Mouse (Mus musculus) intestine, embryonic 16.5 days (tissue): ENCODE measurements at regions not wholly inside any gene's neighbourhood (a gene's known extent, or its start where the extent isn't known, plus 50 kb on each side); places are given as distances from the start of the nearest gene placed in this dataset.

ENCODE experiments used
- ATAC-seq: fragments of 200-750 bp; cut with Nextera tagmentation; 2 replicates; pipeline ENCODE4 v1.8.0; 2017; ENCODE audit warnings: moderate TSS enrichment, moderate library complexity
- H3K27ac ChIP-seq: fragments of 300-500 bp; sonication (generic); 2 replicates; pipeline ENCODE4 v1.5.1; 2014; ENCODE audit warnings: mild to moderate bottlenecking, low read length
- H3K27me3 ChIP-seq: fragments of 300-500 bp; sonication (generic); replicated peaks from 2 replicates; pipeline ENCODE4 v1.6.1; 2014; ENCODE audit warnings: low read length, control low read depth, mixed read lengths; ENCODE audit not compliant: control insufficient read depth, insufficient read depth
- H3K36me3 ChIP-seq: fragments of 300-500 bp; sonication (generic); 2 replicates; pipeline ENCODE4 v1.6.1; 2014; ENCODE audit warnings: low read length, control low read depth; ENCODE audit not compliant: control insufficient read depth, insufficient read depth
- H3K4me1 ChIP-seq: fragments of 300-500 bp; sonication (generic); 2 replicates; pipeline ENCODE4 v1.6.1; 2014; ENCODE audit warnings: low read length, control low read depth, mixed read lengths; ENCODE audit not compliant: control insufficient read depth, insufficient read depth
- H3K4me2 ChIP-seq: fragments of 300-500 bp; sonication (generic); 2 replicates; pipeline ENCODE4 v1.6.1; 2014; ENCODE audit warnings: low read depth, low read length, control low read depth
- H3K4me3 ChIP-seq: fragments of 300-500 bp; sonication (generic); 2 replicates; pipeline ENCODE4 v1.5.1; 2014; ENCODE audit warnings: mild to moderate bottlenecking, low read length
- H3K9ac ChIP-seq: fragments of 300-500 bp; sonication (generic); 2 replicates; pipeline ENCODE4 v1.6.1; 2014; ENCODE audit warnings: low read depth, low read length
- H3K9me3 ChIP-seq: fragments of 300-500 bp; sonication (generic); 2 replicates; pipeline ENCODE4 v1.6.1; 2016; ENCODE audit warnings: low read length, control low read depth; ENCODE audit not compliant: control insufficient read depth
- WGBS: fragments of 180-500 bp; shearing (Covaris S2); extraction: QIAGEN DNeasy Blood & Tissue Kit; methylation state at CpG from one replicate; pipeline ENCODE4 v1.1.7; 2014; 5-methylcytosine and 5-hydroxymethylcytosine counted together

GRCm38 (mm10) chr11:45058658-45059057 is 441.5 kb downstream of the Ebf1 start:
- Histone ChIP-seq H3K9ac (no peak overlapping the region), H3K4me1 (no peaks in the 10 kb centered on the region), H3K9me3 (no peaks in the 10 kb centered on the region), H3K4me3 (no peak overlapping the region), H3K27ac (no peak overlapping the region), H3K4me2 (no peak overlapping the region), H3K27me3 (no peaks in the 10 kb centered on the region), H3K36me3 (no peaks in the 10 kb centered on the region)
- ATAC-seq = no peak
- WGBS = 56% methylated on average over 1 of the region's 1 CpGs

- H3K4me1 ChIP-seq = no peaks in the 10 kb centered on the region
- H3K4me2 ChIP-seq = no peak overlapping the region
- 81% methylated on average over 3 of the region's 3 CpGs for WGBS
- no peak overlapping the region for H3K27ac ChIP-seq
- H3K4me3 ChIP-seq = no peak overlapping the region
- no peaks in the 10 kb centered on the region for H3K36me3 ChIP-seq
- no peak for ATAC-seq
- no peaks in the 10 kb centered on the region for H3K27me3 ChIP-seq
- no peak overlapping the region for H3K9ac ChIP-seq
- H3K9me3 ChIP-seq = no peaks in the 10 kb centered on the region
Observed at GRCm38 (mm10) chr11:45066592-45066991, 449.5 kb downstream of the Ebf1 start.

- H3K4me1 ChIP-seq = no peaks in the 10 kb centered on the region
- no peaks in the 10 kb centered on the region for H3K27me3 ChIP-seq
- no peak overlapping the region for H3K27ac ChIP-seq
- ATAC-seq = no peak
- H3K4me3 ChIP-seq = no peak overlapping the region
- no peaks in the 10 kb centered on the region for H3K9me3 ChIP-seq
- H3K4me2 ChIP-seq = no peak overlapping the region
- 90% methylated on average over 1 of the region's 1 CpGs for WGBS
- no peaks in the 10 kb centered on the region for H3K36me3 ChIP-seq
- no peak overlapping the region for H3K9ac ChIP-seq
Observed at GRCm38 (mm10) chr11:45070280-45070679, 453.2 kb downstream of the Ebf1 start.

GRCm38 (mm10) chr11:45071195-45071594 is 454.1 kb downstream of the Ebf1 start:
- WGBS = 82% methylated on average over 2 of the region's 2 CpGs
- no peaks in the 10 kb centered on the region for H3K27me3 ChIP-seq
- no peak overlapping the region for H3K9ac ChIP-seq
- H3K4me2 ChIP-seq = no peak overlapping the region
- H3K36me3 ChIP-seq = no peaks in the 10 kb centered on the region
- H3K9me3 ChIP-seq = no peaks in the 10 kb centered on the region
- H3K4me1 ChIP-seq = no peaks in the 10 kb centered on the region
- no peak overlapping the region for H3K27ac ChIP-seq
- ATAC-seq = no peak
- no peak overlapping the region for H3K4me3 ChIP-seq

- Histone ChIP-seq H3K9ac (no peak overlapping the region), H3K27me3 (no peaks in the 10 kb centered on the region), H3K9me3 (no peaks in the 10 kb centered on the region), H3K4me2 (no peak overlapping the region), H3K27ac (no peak overlapping the region), H3K36me3 (no peaks in the 10 kb centered on the region), H3K4me3 (no peak overlapping the region), H3K4me1 (no peaks in the 10 kb centered on the region)
- 75% methylated on average over 4 of the region's 4 CpGs for WGBS
- no peak for ATAC-seq
Observed at GRCm38 (mm10) chr11:45084506-45085037, 467.5 kb downstream of the Ebf1 start.

GRCm38 (mm10) chr11:45085145-45085544 is 468.0 kb downstream of the Ebf1 start:
- no peaks in the 10 kb centered on the region for H3K27me3 ChIP-seq
- no peak overlapping the region for H3K27ac ChIP-seq
- ATAC-seq = peak; percentile 85
- H3K9ac ChIP-seq = no peak overlapping the region
- no peaks in the 10 kb centered on the region for H3K9me3 ChIP-seq
- no peaks in the 10 kb centered on the region for H3K36me3 ChIP-seq
- no peaks in the 10 kb centered on the region for H3K4me1 ChIP-seq
- H3K4me3 ChIP-seq = no peak overlapping the region
- no peak overlapping the region for H3K4me2 ChIP-seq

GRCm38 (mm10) chr11:45087186-45087915 is 470.2 kb downstream of the Ebf1 start:
- WGBS = 61% methylated on average over 5 of the region's 5 CpGs
- no peak overlapping the region for H3K27ac ChIP-seq
- no peaks in the 10 kb centered on the region for H3K9me3 ChIP-seq

GRCm38 (mm10) chr11:45088286-45088685 is 471.2 kb downstream of the Ebf1 start:
- no peak overlapping the region for H3K27ac ChIP-seq
- no peak overlapping the region for H3K9ac ChIP-seq
- no peaks in the 10 kb centered on the region for H3K27me3 ChIP-seq
- no peak overlapping the region for H3K4me2 ChIP-seq
- H3K4me3 ChIP-seq = no peak overlapping the region
- no peaks in the 10 kb centered on the region for H3K36me3 ChIP-seq
- WGBS = 70% methylated on average over 1 of the region's 1 CpGs
- ATAC-seq = no peak
- no peaks in the 10 kb centered on the region for H3K4me1 ChIP-seq
- H3K9me3 ChIP-seq = no peaks in the 10 kb centered on the region

More at GRCm38 (mm10) chr11:45087186-45087915, 470.2 kb downstream of the Ebf1 start:
- Histone ChIP-seq H3K4me3 (no peak overlapping the region), H3K36me3 (no peaks in the 10 kb centered on the region), H3K4me2 (no peak overlapping the region), H3K4me1 (no peaks in the 10 kb centered on the region), H3K27me3 (no peaks in the 10 kb centered on the region), H3K9ac (no peak overlapping the region)
- no peak for ATAC-seq

GRCm38 (mm10) chr11:45089561-45089960 is 472.4 kb downstream of the Ebf1 start:
- H3K9me3 ChIP-seq = no peaks in the 10 kb centered on the region
- WGBS = 74% methylated on average over 3 of the region's 3 CpGs
- H3K4me3 ChIP-seq = no peak overlapping the region
- no peak overlapping the region for H3K4me2 ChIP-seq
- ATAC-seq = no peak
- no peaks in the 10 kb centered on the region for H3K4me1 ChIP-seq
- H3K27me3 ChIP-seq = no peaks in the 10 kb centered on the region
- no peak overlapping the region for H3K9ac ChIP-seq
- H3K36me3 ChIP-seq = no peaks in the 10 kb centered on the region
- no peak overlapping the region for H3K27ac ChIP-seq
